Mouse (Mus musculus) neural tube, embryonic 11.5 days (tissue): ENCODE results near the gene Slc18a2. TPM values are rescaled to one million over a fixed set of nuclear protein-coding genes. Genes with fewer than 3 reads are reported as not detected.

ENCODE experiments used
- ATAC-seq: fragments of 200-750 bp; cut with Nextera tagmentation; 2 replicates; pipeline ENCODE4 v1.8.0; 2017; ENCODE audit warnings: moderate number of reproducible peaks, mild to moderate bottlenecking, moderate TSS enrichment, moderate library complexity; ENCODE audit not compliant: insufficient read depth, low FRiP score, low TSS enrichment
- DNase-seq: peaks from one replicate; pipeline ENCODE4 v3.0.0-alpha.2; 2015; ENCODE audit warnings: low spot score
- H3K27ac ChIP-seq: fragments of 300-500 bp; sonication (generic); 2 replicates; pipeline ENCODE4 v1.5.1; 2014; ENCODE audit warnings: low read depth, mild to moderate bottlenecking, low read length
- H3K27me3 ChIP-seq: fragments of 300-500 bp; sonication (generic); 2 replicates; pipeline ENCODE4 v1.6.1; 2014; ENCODE audit warnings: mild to moderate bottlenecking, low read length, mixed read lengths; ENCODE audit not compliant: control insufficient read depth, insufficient read depth
- H3K36me3 ChIP-seq: fragments of 300-500 bp; sonication (generic); 2 replicates; pipeline ENCODE4 v1.6.1; 2014; ENCODE audit warnings: mild to moderate bottlenecking, low read length, moderate library complexity, mixed read lengths; ENCODE audit not compliant: control insufficient read depth, insufficient read depth
- H3K4me1 ChIP-seq: fragments of 300-500 bp; sonication (generic); 2 replicates; pipeline ENCODE4 v1.6.1; 2014; ENCODE audit warnings: low read length, mixed read lengths; ENCODE audit not compliant: control insufficient read depth, insufficient read depth
- H3K4me2 ChIP-seq: fragments of 300-500 bp; sonication (generic); 2 replicates; pipeline ENCODE4 v1.6.1; 2014; ENCODE audit warnings: low read depth, mild to moderate bottlenecking, moderate library complexity
- H3K4me3 ChIP-seq: fragments of 300-500 bp; sonication (generic); 2 replicates; pipeline ENCODE4 v1.5.1; 2014; ENCODE audit warnings: low read depth, low read length
- H3K9ac ChIP-seq: fragments of 300-500 bp; sonication (generic); 2 replicates; pipeline ENCODE4 v1.6.1; 2014; ENCODE audit warnings: mild to moderate bottlenecking, low read length
- H3K9me3 ChIP-seq: fragments of 300-500 bp; sonication (generic); 2 replicates; pipeline ENCODE4 v1.6.1; 2016; ENCODE audit warnings: low read length; ENCODE audit not compliant: control insufficient read depth
- WGBS: fragments of 180-500 bp; shearing (Covaris S2); extraction: QIAGEN DNeasy Blood & Tissue Kit; methylation state at CpG from one replicate; pipeline ENCODE4 v1.1.7; 2014; 5-methylcytosine and 5-hydroxymethylcytosine counted together
- polyA plus RNA-seq: library from polyadenylated mRNA; unstranded; fragments of >200 nt; fragmentation: Nextera tagmentation; extraction: Ambion mirVana; gene quantifications from 2 replicates; pipeline ENCODE4 v1.2.1, GENCODE M21; 2014

Gene Slc18a2
- polyA plus RNA-seq, 1 experiment from 2014 or later, result 14.9 TPM

- peak; percentile 29 for DNase-seq
- Histone ChIP-seq H3K9ac (peak overlapping the region; percentile 90), H3K9me3 (no peaks in the 10 kb centered on the region), H3K4me3 (peak overlapping the region; percentile 87), H3K36me3 (no peaks in the 10 kb centered on the region), H3K27me3 (no peaks in the 10 kb centered on the region), H3K4me1 (peaks cover 17% of the 10 kb centered on the region), H3K4me2 (peak overlapping the region; percentile 100), H3K27ac (no peak overlapping the region)
- WGBS, result 1% methylated on average over 14 of the region's 14 CpGs
- no peak for ATAC-seq
Measured at GRCm38 (mm10) chr19:59344304-59344711, 83.6 kb downstream of the Slc18a2 start.

- DNase-seq, result peak; percentile 70
- peaks cover 17% of the 10 kb centered on the region for H3K4me1 ChIP-seq
- WGBS, result 0% methylated on average over 38 of the region's 70 CpGs
Measured at GRCm38 (mm10) chr19:59345081-59345657, 84.5 kb downstream of the Slc18a2 start.

More at GRCm38 (mm10) chr19:59345081-59345657, 84.5 kb downstream of the Slc18a2 start:
- H3K27ac ChIP-seq, result peak overlapping the region; percentile 86
- H3K9ac ChIP-seq, result peak overlapping the region; percentile 90
- H3K4me2 ChIP-seq, result peak overlapping the region; percentile 100
- H3K4me3 ChIP-seq, result peak overlapping the region; percentile 87
- no peaks in the 10 kb centered on the region for H3K36me3 ChIP-seq
- no peaks in the 10 kb centered on the region for H3K27me3 ChIP-seq
- no peaks in the 10 kb centered on the region for H3K9me3 ChIP-seq
- ATAC-seq, result peak; percentile 39

Other genes starting within 250 kb of the Slc18a2 start
- 2.7 and 3.0 TPM in 2 replicates for gene Shtn1, start 184.8 kb upstream of the Slc18a2 start, polyA plus RNA-seq
- not detected in 2 replicates for gene Vax1, start 90.8 kb upstream of the Slc18a2 start, polyA plus RNA-seq
- gene Kcnk18, start 41.7 kb upstream of the Slc18a2 start, polyA plus RNA-seq, result not detected in 2 replicates
- gene Rps12-ps3, start 61.4 kb downstream of the Slc18a2 start, polyA plus RNA-seq, result 29.1 and 41.2 TPM in 2 replicates
- gene Pdzd8, start 84.9 kb downstream of the Slc18a2 start, polyA plus RNA-seq, result 15.1 and 16.4 TPM in 2 replicates
- gene Emx2, start 197.5 kb downstream of the Slc18a2 start, polyA plus RNA-seq, result 1.7 and 3.9 TPM in 2 replicates